Mouse (Mus musculus) testis, adult 2 months (tissue): ENCODE measurements around the gene Slc16a11.

Experiments
- CTCF ChIP-seq: fragments of 200-500 bp; IDR thresholded peaks from 2 replicates; pipeline ENCODE4 v1.5.1; 2012; ENCODE audit warnings: low read depth, mild to moderate bottlenecking, inconsistent platforms, low read length, moderate library complexity; ENCODE audit not compliant: control insufficient read depth, insufficient read depth, insufficient replicate concordance
- POLR2A ChIP-seq: fragments of 200-500 bp; IDR thresholded peaks from 2 replicates; pipeline ENCODE4 v1.6.1; 2012; ENCODE audit warnings: low read depth, mild to moderate bottlenecking, inconsistent platforms, low read length, moderate library complexity; ENCODE audit not compliant: control insufficient read depth

GRCm38 (mm10) chr11:70221603-70222500, 9.3 kb downstream of the Slc16a11 start:
- TF ChIP-seq POLR2A (no peak), CTCF (no peak)
